Mouse (Mus musculus): Measurements from ENCODE around the gene Serpinf2. TPM values are rescaled to one million over a fixed set of nuclear protein-coding genes. Genes with fewer than 3 reads are reported as not detected.

Serpinf2 gene
- polyA plus RNA-seq, 1 experiment from 2014 or later = not detected

DNA sequence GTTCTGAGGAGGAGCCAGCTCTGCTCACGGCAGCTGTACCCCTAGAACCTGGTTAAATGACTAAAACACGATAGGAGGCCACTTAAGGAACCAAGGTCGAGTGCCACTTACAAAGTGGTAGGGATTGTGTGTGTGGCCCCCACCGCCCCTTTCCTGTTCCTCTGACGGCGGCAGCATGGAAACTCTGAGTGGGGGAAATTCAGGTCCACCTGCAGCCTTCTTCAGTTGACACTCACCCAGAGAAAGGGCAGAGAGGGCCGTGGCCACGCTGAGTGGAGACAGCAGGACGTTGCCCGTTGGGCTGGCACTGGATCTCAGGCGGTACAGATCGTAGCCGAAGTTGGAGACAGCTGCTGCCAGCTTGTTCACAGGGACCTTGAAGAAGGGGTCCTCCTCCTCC lies 23.4 kb downstream of the Serpinf2 start:
- ATAC-seq (ENCODE audit: low FRiP score, low TSS enrichment) (no peak), DNase-seq (no peak)
- no peaks in the 10 kb centered on the region for H3K27me3 ChIP-seq (ENCODE audit: control insufficient read depth, insufficient read depth, low read length)
- no peak overlapping the region for H3K27ac ChIP-seq (replicated peaks; ENCODE audit: low read depth, low read length)
- no peak overlapping the region for H3K4me2 ChIP-seq (ENCODE audit: low read length)
- H3K9ac ChIP-seq (replicated peaks; ENCODE audit: low read length) = no peak overlapping the region
- H3K4me1 ChIP-seq (ENCODE audit: control insufficient read depth, insufficient read depth, low read length) = no peaks in the 10 kb centered on the region
- H3K4me3 ChIP-seq (replicated peaks; ENCODE audit: low read depth, low read length) = no peak overlapping the region
- H3K36me3 ChIP-seq (ENCODE audit: control insufficient read depth, insufficient read depth, low read length) = no peaks in the 10 kb centered on the region
- 86% methylated on average over 13 of the region's 13 CpGs for WGBS
- no peaks in the 10 kb centered on the region for H3K9me3 ChIP-seq (ENCODE audit: control insufficient read depth, low read length)

DNA sequence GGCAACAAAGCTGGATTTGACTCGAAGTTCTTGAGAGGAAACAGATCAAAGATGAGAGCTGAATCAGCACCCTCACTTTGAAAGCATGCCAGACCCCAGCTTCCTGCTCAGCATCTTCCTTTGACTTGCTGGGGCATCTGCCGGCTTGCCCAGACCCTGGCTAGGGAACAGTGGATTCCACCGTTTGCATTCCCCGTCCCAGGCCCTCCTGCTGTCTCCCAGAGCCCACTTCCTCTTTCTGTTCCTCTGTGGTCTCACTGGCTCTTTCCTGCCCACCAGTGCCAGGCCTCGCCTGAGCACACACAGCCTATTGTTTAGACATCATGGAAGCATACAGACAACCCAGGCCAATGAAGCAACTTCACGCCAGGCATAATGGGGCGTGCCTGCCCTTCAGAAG lies 24.3 kb downstream of the Serpinf2 start:
- no peaks in the 10 kb centered on the region for H3K27me3 ChIP-seq (ENCODE audit: control insufficient read depth, insufficient read depth, low read length)
- no peak for DNase-seq
- 53% methylated on average over 7 of the region's 7 CpGs for WGBS
- H3K9me3 ChIP-seq (ENCODE audit: control insufficient read depth, low read length) = no peaks in the 10 kb centered on the region
- no peak overlapping the region for H3K4me3 ChIP-seq (replicated peaks; ENCODE audit: low read depth, low read length)
- H3K4me1 ChIP-seq (ENCODE audit: control insufficient read depth, insufficient read depth, low read length) = no peaks in the 10 kb centered on the region
- no peak for ATAC-seq (ENCODE audit: low FRiP score, low TSS enrichment)
- H3K27ac ChIP-seq (replicated peaks; ENCODE audit: low read depth, low read length) = 0 out of 2 replicates have a peak overlapping the region, but pooled peaks have one; percentile 2
- H3K36me3 ChIP-seq (ENCODE audit: control insufficient read depth, insufficient read depth, low read length) = no peaks in the 10 kb centered on the region
- H3K4me2 ChIP-seq (ENCODE audit: low read length) = no peak overlapping the region
- no peak overlapping the region for H3K9ac ChIP-seq (replicated peaks; ENCODE audit: low read length)

DNA sequence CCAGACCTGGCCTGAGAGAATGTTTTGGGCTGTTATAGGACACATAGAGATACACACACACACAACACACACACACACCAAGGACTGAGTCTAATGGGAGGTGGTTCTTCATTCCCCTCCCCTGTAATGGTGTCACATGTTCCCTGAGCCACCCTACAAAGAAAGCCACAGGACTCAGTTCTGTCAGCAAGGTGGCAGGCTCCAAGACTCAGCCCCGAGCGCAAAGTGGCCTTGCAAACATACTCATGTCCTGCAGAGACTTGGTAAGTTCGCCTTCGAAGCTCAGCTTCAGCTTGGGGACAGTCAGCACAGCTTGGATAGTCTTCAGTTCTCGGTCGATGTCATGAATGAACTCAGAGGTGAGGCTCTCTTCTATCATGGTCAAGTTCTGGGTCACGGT lies 28.8 kb downstream of the Serpinf2 start:
- ATAC-seq (ENCODE audit: low FRiP score, low TSS enrichment) (no peak), DNase-seq (no peak)
- WGBS = 93% methylated on average over 7 of the region's 7 CpGs
- no peaks in the 10 kb centered on the region for H3K27me3 ChIP-seq (ENCODE audit: control insufficient read depth, insufficient read depth, low read length)
- H3K4me3 ChIP-seq (replicated peaks; ENCODE audit: low read depth, low read length) = no peak overlapping the region
- H3K4me2 ChIP-seq (ENCODE audit: low read length) = no peak overlapping the region
- H3K9ac ChIP-seq (replicated peaks; ENCODE audit: low read length) = no peak overlapping the region
- H3K4me1 ChIP-seq (ENCODE audit: control insufficient read depth, insufficient read depth, low read length) = no peaks in the 10 kb centered on the region
- no peaks in the 10 kb centered on the region for H3K36me3 ChIP-seq (ENCODE audit: control insufficient read depth, insufficient read depth, low read length)
- H3K27ac ChIP-seq (replicated peaks; ENCODE audit: low read depth, low read length) = no peak overlapping the region
- H3K9me3 ChIP-seq (ENCODE audit: control insufficient read depth, low read length) = 0 out of 2 replicates have a peak, but pooled peaks cover 2% of the 10 kb centered on the region

DNA sequence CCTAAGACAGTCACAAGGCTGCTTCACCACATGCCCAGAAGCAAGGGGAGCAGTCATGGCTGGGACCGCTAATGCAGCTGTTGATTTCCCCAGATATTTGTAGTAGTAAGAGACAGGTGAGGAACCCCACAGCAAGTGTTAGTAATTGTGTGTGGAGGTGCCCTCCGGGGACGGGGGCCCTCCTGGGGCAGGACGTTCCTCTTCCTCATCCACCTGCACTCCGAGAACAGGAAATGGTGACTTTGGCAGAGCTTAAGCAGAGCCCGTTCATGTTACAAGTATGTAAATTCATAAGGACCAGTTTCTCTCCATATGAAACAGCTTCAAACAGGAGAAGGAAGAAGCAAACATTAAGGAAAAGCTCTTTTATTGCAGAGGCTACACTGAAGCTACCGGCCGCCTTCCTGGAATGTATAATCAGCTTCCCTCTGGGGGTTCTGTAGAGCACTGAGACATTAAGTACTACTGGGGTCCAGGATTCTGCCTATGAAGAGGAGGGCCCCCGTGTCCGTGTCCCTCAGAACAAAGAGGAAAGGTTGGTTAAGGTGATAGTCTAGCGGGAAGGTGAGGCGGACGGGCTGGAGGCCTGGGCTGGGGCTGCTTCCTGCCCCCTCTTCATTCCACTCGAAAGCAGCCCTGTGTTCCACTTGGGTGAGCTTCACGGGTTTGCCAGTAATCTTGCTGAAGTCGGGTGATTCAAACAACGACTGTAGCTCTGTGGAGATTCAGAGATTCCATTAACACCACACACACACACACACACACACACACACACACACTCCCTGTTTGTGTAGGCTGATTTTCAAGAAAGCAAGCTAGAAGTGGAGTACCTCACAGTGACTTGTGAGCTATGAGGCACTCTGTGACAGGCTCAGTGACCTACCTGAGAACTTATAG lies 29.5 kb downstream of the Serpinf2 start:
- DNase-seq (no peak), ATAC-seq (ENCODE audit: low FRiP score, low TSS enrichment) (no peak)
- no peak overlapping the region for H3K27ac ChIP-seq (replicated peaks; ENCODE audit: low read depth, low read length)
- H3K9ac ChIP-seq (replicated peaks; ENCODE audit: low read length) = no peak overlapping the region
- H3K4me2 ChIP-seq (ENCODE audit: low read length) = no peak overlapping the region
- H3K4me3 ChIP-seq (replicated peaks; ENCODE audit: low read depth, low read length) = no peak overlapping the region
- 0 out of 2 replicates have a peak, but pooled peaks cover 2% of the 10 kb centered on the region for H3K9me3 ChIP-seq (ENCODE audit: control insufficient read depth, low read length)
- H3K4me1 ChIP-seq (ENCODE audit: control insufficient read depth, insufficient read depth, low read length) = no peaks in the 10 kb centered on the region
- WGBS = 75% methylated on average over 17 of the region's 17 CpGs
- no peaks in the 10 kb centered on the region for H3K36me3 ChIP-seq (ENCODE audit: control insufficient read depth, insufficient read depth, low read length)
- no peaks in the 10 kb centered on the region for H3K27me3 ChIP-seq (ENCODE audit: control insufficient read depth, insufficient read depth, low read length)

DNA sequence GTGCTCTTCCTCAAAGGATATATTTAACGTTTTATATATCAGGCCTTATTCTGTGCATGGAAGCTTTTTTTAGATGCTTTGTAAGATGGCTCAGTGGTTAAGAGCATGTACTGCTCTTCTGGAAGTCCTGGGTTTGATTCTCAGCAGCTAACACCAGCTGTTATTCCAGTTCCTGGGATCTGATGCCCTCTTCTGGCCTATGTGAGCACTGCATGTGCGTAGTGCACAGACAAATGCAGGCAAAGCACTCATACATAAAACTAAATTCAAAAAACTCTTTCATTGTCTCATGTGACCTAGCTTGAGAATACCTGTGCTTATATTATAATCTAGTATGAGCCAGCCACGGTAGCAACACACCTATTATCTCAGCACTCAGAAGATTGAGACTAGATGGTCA lies 32.5 kb downstream of the Serpinf2 start:
- Histone ChIP-seq H3K4me1 (ENCODE audit: control insufficient read depth, insufficient read depth, low read length) (no peaks in the 10 kb centered on the region), H3K36me3 (ENCODE audit: control insufficient read depth, insufficient read depth, low read length) (no peaks in the 10 kb centered on the region), H3K4me2 (ENCODE audit: low read length) (no peak overlapping the region), H3K4me3 (replicated peaks; ENCODE audit: low read depth, low read length) (no peak overlapping the region), H3K9me3 (ENCODE audit: control insufficient read depth, low read length) (0 out of 2 replicates have a peak, but pooled peaks cover 2% of the 10 kb centered on the region), H3K9ac (replicated peaks; ENCODE audit: low read length) (no peak overlapping the region), H3K27ac (replicated peaks; ENCODE audit: low read depth, low read length) (no peak overlapping the region), H3K27me3 (ENCODE audit: control insufficient read depth, insufficient read depth, low read length) (no peaks in the 10 kb centered on the region)
- ATAC-seq (ENCODE audit: low FRiP score, low TSS enrichment) (no peak), DNase-seq (peak; percentile 31)
- WGBS = 43% methylated on average over 3 of the region's 3 CpGs

DNA sequence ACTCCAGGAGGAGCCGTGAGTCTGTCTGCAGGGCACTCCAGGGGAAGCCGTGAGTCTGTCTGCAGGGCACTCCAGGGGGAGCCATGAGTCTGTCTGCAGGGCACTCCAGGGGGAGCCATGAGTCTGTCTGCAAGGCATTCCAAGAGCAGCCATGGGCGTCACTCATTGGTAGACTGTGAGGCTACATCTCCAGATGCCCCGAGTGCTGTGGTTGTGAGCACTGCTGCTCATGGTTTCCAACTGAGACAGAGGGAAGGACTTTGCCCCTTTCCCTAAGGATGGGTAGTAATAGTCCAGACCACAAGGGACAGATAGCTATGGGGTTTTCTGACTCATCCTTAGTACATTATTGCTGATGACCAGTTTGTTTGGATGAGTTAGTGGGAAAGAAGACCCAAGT lies 33.3 kb downstream of the Serpinf2 start:
- H3K27me3 ChIP-seq (ENCODE audit: control insufficient read depth, insufficient read depth, low read length) = no peaks in the 10 kb centered on the region
- no peak overlapping the region for H3K27ac ChIP-seq (replicated peaks; ENCODE audit: low read depth, low read length)
- no peaks in the 10 kb centered on the region for H3K4me1 ChIP-seq (ENCODE audit: control insufficient read depth, insufficient read depth, low read length)
- no peak overlapping the region for H3K4me3 ChIP-seq (replicated peaks; ENCODE audit: low read depth, low read length)
- WGBS = 70% methylated on average over 4 of the region's 4 CpGs
- H3K9me3 ChIP-seq (ENCODE audit: control insufficient read depth, low read length) = 0 out of 2 replicates have a peak, but pooled peaks cover 2% of the 10 kb centered on the region
- H3K4me2 ChIP-seq (ENCODE audit: low read length) = no peak overlapping the region
- H3K36me3 ChIP-seq (ENCODE audit: control insufficient read depth, insufficient read depth, low read length) = 0 out of 2 replicates have a peak, but pooled peaks cover 2% of the 10 kb centered on the region
- DNase-seq (no peak), ATAC-seq (ENCODE audit: low FRiP score, low TSS enrichment) (no peak)
- no peak overlapping the region for H3K9ac ChIP-seq (replicated peaks; ENCODE audit: low read length)

DNA sequence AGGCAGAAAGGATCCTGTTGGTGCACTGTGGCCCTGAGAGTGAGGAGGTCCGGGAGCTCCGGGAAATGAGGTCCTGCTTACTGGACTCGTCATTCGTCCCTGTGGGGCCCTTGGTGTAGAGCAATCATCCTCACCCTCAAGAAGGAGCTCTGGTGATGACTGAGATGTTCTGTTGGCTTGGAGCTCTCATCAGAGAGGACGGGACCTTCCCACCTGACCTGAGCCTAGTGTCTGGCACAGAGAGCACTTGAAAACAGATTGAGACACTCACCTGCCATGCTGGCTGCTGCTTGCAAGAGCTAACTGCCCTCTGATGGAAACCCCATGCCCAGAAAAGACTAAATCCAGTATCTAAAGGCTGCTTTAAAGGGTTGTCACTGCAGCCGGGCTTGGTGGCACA lies 34.6 kb downstream of the Serpinf2 start:
- no peak overlapping the region for H3K4me2 ChIP-seq (ENCODE audit: low read length)
- no peaks in the 10 kb centered on the region for H3K27me3 ChIP-seq (ENCODE audit: control insufficient read depth, insufficient read depth, low read length)
- DNase-seq (no peak), ATAC-seq (ENCODE audit: low FRiP score, low TSS enrichment) (no peak)
- no peak overlapping the region for H3K27ac ChIP-seq (replicated peaks; ENCODE audit: low read depth, low read length)
- WGBS = 95% methylated on average over 6 of the region's 6 CpGs
- H3K4me3 ChIP-seq (replicated peaks; ENCODE audit: low read depth, low read length) = no peak overlapping the region
- 0 out of 2 replicates have a peak, but pooled peaks cover 3% of the 10 kb centered on the region for H3K36me3 ChIP-seq (ENCODE audit: control insufficient read depth, insufficient read depth, low read length)
- no peaks in the 10 kb centered on the region for H3K4me1 ChIP-seq (ENCODE audit: control insufficient read depth, insufficient read depth, low read length)
- no peak overlapping the region for H3K9ac ChIP-seq (replicated peaks; ENCODE audit: low read length)
- 0 out of 2 replicates have a peak, but pooled peaks cover 2% of the 10 kb centered on the region for H3K9me3 ChIP-seq (ENCODE audit: control insufficient read depth, low read length)

DNA sequence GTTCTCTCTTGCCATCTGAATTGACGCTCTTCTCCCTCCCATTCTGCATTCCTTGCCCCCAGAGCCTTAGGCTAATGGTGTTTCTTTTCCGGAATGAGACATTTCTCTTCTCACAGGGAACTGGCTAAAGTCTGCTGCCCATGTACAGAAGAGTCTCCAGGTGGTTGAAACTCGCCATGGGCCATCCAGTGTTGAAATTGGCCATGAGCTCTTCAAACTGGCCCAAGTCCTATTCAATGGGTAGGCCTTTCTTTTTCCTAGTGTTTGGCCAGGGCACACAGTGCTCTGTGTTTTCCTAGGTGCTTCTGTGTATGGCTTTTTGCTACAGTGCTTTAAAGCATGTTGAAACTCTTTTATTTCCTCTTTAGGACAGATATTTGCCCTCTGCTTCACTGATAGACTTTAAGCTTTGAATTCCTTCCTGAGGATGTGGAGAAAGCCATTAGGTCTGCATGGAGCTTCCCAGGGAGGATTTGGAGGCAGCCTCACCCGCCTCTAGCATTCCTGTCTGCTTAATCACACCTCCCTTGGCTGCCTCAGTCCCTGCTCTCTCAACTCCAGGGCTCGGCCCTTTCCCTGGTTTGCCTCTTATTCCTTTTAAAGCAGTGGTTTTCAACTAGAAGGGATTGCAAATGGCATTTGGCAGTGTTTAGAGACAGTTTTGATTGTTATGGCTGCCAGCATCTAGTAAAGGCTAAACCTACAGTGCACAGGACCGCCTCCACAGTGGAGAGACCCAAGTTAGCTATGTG lies 35.9 kb downstream of the Serpinf2 start:
- Histone ChIP-seq H3K4me2 (ENCODE audit: low read length) (no peak overlapping the region), H3K9me3 (ENCODE audit: control insufficient read depth, low read length) (0 out of 2 replicates have a peak, but pooled peaks cover 2% of the 10 kb centered on the region), H3K27ac (replicated peaks; ENCODE audit: low read depth, low read length) (no peak overlapping the region), H3K4me3 (replicated peaks; ENCODE audit: low read depth, low read length) (no peak overlapping the region), H3K9ac (replicated peaks; ENCODE audit: low read length) (no peak overlapping the region), H3K4me1 (ENCODE audit: control insufficient read depth, insufficient read depth, low read length) (no peaks in the 10 kb centered on the region), H3K27me3 (ENCODE audit: control insufficient read depth, insufficient read depth, low read length) (no peaks in the 10 kb centered on the region), H3K36me3 (ENCODE audit: control insufficient read depth, insufficient read depth, low read length) (0 out of 2 replicates have a peak, but pooled peaks cover 3% of the 10 kb centered on the region)
- no peak for DNase-seq
- WGBS = 78% methylated on average over 6 of the region's 6 CpGs
- ATAC-seq (ENCODE audit: low FRiP score, low TSS enrichment) = no peak

Data from midbrain, embryonic 14.5 days (tissue).